Mouse (Mus musculus) layer of hippocampus, postnatal 10 days (tissue): ENCODE measurements around the gene Atp6v0a1. TPM values are rescaled to one million over a fixed set of nuclear protein-coding genes. Genes with fewer than 3 reads are reported as not detected.

ENCODE experiments used
- DNase-seq, 2 experiments: peaks; one replicate each; pipeline ENCODE4 v3.0.0; 2021; ENCODE audit warnings: low spot score in 2 of 2
- total RNA-seq, 2 experiments: library from RNA; stranded (reverse); gene quantifications; 2 replicates each; pipeline ENCODE4 v1.2.3; 2021

Gene Atp6v0a1
- total RNA-seq, 2 experiments from 2014 or later = 424 to 431 TPM

DNA sequence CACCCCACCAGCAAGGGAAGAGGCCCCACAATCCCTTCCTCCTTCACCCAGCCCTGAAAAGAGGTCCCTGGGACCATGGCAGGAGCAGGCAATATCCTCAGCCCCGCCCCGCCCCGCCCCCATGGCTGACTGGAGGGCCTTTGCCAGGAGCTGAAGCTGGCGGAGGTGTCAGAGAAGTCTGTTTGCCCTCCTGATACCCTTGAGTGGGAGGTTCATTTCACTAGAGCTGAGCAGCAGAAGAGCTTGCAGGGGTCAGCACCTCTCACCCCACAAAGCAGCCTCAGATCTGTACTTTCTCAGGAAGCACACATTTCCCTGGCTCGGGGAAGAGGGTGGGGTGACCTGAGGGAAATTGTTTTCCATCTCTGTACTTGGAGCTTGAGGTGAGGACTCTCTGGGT is 49.5 kb downstream of the Atp6v0a1 start:
- DNase-seq = no peak

DNA sequence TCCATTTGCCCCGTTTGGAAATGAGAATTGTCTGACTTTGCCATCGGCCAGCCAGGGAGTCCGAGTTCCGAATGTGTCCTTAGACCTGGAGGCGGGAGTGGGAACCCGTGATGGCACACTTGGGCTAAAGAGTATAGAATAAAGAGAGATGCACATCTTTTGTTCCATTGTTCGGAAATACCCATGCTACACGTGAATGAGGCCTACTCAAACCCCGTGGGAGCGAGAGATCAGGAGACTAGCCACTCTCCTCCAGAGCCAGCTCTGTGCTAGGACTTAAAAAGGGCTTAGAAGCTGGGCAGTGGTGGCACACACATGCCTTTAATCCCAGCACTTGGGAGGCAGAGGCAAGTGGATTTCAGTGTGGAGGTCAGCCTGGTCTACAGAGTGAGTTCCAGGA is 50.2 kb downstream of the Atp6v0a1 start:
- DNase-seq = no peak

DNA sequence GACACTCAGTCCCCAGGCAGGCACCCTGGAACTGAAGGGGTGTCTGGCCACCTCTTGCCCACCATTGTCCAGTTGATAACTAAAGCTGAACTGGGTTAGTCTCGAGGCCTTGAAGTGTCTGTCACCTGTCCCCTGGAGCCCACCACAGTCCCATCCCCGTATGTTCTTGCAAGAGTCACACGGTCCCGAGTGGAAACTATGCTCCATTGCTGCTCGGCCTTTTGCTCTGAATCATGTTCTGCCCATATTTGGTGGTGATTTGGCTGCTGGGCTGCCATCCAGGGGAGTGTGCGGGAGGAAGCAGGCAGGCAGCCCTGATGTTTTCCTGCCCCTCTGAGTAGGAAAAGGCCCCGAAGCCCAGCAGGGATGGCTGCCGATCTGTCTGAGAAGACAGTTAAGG is 50.9 kb downstream of the Atp6v0a1 start:
- DNase-seq = peak in 1 of 2 experiments; percentile 49

DNA sequence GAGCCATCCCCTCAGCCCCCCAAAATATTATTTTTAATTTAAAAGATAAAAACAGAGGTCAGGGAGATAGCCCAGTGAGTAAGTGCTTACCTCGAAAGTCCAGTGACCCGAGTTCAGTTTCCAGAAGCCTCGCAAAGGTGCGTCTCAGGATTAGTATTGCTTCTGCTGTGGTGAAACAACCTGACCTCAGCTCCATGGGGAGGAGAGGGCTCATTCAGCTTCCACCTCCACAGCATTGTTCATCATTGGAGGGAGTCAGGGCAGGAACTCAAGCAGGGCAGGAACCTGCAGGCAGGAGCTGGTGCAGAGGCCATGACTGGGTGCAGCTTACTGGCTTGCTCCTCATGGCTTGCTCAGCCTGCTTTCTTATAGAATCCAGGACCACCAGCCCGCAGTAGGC is 51.8 kb downstream of the Atp6v0a1 start:
- DNase-seq = no peak

DNA sequence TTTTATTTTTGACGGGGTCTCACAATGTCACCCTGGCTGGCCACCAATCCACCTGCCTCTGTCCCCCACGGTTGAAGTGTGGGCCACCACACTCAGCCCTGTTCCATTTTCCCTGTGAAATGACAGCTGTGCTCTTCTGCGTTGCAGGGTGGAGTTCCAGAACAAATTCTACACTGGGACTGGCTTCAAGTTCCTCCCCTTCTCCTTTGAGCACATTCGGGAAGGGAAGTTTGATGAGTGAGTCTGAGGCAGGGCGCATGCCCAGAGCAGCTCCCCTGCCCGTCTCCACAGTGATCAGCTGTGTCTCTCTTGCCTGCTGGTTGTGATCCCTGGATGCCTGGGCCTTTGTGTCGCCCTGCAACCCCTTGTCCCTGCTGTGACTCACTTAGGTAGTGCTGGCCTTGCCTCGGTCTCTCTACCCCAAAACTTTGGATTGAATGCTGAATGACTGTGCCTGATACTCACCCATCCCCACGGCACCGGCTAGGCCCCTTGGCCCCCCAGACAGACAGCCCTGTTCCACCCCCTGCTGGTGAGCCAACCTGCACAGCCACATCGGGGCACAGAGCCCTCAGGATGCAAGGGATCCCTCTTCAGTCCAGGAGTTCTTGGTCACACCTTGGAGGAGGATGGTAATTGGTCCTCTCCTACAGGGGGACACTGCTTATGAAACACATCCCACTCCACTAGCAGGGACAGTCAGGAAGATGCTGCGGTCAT is 53.1 kb downstream of the Atp6v0a1 start:
- DNase-seq = peak in 1 of 2 experiments; percentile 46

DNA sequence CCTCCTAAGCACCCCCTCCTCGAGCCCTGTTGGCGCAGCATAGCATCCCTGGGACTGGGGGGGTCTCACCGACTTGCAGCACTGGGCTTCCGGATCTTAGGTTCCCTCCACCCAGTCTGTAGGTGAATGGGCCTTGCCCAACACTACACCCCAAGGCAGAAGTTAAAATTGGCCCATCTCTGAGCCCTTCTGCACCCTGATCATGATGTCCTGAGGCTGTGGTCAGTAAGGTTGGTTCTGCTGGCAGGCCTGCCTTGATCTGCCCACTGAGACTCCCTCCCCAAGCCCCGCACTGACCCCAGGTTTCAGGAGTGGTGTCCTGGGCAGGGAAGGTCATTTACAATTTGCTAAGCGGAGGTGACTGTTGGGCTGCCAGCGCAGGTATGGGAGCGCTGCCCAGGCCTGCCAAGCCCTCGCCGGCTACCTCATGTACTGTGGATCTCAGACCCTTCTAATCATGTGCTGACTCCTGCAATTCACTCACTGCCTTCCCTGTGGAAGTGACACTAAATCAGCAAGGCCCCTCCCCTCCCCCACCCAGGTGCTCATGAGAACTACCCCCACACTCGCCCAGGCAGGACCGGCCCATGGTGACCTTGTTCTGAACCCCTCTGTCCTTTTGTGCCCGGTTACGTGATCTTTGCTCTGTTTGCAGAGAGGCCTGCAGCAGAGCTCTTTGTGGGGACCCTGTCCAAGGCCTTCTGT is 53.9 kb downstream of the Atp6v0a1 start:
- DNase-seq = no peak

DNA sequence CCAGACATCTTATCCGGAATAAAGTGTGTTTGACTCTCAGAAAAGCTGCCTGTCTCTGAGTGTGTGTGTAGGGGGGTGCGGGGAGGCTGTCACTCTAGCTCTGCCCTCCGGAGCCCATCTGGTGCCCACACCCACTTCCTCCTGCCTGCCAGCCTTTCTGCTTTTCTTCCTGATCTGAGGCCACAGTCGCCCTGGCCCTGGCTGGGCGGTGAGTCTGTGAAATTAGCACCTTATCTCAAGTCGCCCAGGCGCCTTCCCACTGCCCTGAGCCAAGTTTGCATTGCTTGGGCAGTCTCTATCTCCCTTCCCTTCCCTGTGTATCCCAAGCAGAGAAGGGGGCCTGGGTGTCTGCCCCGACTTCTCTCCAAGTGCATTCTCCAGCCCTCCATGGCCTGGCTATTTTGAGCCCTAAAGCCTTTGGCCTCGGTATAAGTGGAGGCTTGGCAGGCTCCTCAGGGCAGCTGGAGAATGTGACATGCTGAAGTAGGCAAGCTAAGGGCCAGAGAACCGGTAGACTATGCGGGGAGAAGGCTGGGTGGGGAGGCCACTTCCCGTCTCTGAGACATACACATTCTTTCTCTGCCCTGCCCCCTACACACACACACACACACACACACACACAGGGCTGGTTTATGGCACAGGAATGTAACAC is 54.5 kb downstream of the Atp6v0a1 start:
- DNase-seq = peak in 1 of 2 experiments; percentile 54

DNA sequence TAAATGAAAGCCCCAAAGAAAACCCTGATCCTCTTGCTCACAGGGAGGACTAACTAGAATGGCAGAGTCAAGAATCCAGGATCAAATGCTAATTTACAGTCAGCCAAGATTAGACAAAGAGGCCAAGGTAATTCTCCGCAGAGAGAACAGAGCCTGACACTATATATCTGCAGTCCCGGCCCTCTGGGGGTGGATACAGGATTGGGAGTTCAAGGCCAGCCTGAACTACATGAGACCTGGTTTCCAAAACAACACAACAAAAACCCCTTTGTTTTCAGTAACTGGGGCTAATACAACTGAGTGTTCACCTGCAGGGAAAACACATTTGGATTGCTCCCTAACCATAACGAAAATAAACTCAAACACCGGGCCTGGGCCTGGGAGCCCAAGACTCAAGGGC is 55.2 kb downstream of the Atp6v0a1 start:
- no peak for DNase-seq

DNA sequence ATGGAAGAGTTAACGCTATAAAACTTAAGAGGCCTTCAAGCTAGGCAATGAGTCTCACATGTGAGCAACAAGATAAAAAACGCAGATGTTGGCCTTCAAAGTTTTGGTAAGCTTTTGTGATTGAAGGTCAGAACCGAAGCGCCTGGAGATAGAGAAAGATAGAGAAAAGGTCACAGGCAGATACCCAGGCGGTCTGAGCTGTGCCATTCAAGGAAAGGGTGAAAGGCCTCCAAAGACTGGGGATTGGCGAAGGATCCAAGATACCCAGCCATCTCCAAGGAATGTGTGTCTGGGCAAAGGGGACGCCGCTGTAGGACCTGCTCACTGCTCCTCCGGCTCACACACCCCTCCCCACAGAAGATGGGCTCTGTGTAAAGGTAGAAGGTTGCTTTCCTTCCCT is 55.8 kb downstream of the Atp6v0a1 start:
- DNase-seq = no peak

DNA sequence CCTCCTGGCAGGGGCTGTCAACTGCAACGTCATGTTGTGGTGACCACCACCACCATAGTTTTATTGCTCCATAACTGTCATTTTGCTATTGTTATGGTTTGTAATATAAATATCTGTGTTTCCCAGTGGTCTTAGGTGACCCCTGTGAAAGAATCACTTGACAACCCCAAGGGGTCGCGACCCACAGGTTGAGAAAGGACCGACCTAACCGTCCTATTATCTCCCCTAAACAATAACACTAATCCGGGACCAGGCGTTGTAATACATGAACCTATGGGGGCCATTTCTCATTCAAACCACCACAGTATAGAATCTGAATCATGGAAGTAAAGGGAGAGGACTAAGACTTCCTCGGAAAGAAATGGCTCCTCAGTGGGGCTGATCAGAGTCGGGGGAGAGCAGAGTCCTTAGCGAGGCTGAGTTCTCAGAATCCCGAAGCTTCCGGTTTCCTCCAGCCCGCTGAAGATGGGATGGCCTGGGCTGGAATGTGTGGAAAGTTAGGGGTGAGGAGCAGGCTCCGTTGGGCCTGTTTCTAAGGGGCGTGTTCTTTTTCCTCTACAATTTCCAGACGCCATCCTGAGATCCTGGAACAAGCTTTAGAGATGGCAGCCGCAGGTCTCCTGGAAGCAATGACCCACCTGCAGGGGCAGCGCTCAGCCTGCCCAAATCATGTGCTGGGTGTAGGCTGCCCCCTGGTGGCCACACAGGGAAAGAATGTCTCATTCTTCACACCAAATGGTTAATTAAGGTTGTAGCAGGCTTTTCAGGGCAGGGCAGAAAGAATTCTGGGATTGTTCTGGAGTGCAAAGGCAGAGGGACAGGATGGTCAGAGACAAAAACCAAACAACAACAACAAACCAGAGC is 57.5 kb downstream of the Atp6v0a1 start:
- DNase-seq = peak; percentile 83 to 88

DNA sequence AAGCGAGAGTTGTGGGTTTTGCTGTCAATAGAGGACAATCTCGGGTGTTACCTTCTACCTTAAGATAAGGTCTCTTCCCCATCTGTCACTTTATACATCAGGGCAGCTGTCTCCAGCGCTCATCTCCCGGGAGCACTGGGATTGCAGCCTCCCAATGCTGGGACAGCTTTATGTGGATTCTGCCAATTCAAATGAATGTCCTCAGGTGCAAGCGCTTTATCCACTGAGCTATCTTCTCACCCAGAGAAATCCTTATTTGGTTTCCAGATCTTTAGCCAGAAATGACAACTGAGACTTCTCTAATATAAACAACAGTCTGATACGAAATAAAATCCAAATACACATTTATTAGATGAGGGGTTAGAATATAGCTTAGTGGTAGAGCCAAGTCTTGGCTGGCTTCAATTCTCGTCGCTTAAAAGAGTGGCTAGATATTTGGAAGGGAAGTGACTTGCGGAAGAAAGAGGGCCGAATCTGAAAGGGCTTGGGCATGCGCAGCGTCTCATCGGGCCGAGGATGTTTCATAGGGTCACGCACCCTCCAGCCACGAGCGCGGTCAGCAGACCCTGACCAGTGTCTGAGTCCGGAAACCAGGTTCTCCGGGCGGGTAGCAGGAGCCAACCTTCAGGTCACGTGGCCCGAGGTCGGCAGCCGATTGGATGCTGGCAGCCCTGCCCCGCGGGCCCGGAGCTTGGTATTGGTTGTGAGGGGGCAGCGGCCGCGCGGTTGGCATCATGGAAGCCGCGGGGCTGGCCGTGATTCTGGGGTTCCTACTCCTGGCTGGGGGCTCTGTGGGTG is 60.3 kb downstream of the Atp6v0a1 start, which contains the start of gene Naglu:
Gene Naglu (plus strand): TSS at position 622 of the 798 bp plus-strand sequence.
- DNase-seq = peak; percentile 92 to 96

DNA sequence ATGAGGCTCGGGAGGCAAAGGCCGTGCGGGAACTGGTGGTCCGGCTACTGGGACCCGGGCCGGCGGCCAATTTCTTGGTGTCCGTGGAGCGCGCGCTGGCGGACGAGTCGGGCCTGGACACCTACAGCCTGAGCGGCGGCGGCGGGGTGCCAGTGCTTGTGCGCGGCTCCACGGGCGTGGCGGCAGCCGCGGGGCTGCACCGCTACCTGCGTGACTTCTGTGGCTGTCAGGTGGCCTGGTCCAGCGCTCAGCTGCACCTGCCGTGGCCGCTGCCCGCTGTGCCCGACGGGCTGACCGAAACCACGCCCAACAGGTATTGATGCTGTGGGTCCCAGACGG is 60.9 kb downstream of the Atp6v0a1 start:
- no peak for DNase-seq

DNA sequence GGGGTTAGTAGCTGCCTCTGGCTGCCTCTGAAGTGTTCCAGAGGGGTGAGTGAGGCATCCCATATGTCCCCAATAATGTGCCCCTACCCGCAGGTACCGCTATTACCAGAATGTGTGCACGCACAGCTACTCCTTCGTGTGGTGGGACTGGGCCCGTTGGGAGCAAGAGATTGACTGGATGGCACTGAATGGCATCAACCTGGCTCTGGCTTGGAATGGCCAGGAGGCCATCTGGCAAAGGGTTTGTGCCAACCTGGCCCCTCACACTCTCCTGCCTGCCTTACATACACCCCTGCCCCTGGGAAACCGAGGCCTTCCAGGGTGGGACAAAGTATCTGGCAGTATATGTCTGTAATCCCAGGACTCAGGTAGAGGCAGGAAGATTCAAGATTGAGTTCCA is 61.7 kb downstream of the Atp6v0a1 start:
- no peak for DNase-seq

DNA sequence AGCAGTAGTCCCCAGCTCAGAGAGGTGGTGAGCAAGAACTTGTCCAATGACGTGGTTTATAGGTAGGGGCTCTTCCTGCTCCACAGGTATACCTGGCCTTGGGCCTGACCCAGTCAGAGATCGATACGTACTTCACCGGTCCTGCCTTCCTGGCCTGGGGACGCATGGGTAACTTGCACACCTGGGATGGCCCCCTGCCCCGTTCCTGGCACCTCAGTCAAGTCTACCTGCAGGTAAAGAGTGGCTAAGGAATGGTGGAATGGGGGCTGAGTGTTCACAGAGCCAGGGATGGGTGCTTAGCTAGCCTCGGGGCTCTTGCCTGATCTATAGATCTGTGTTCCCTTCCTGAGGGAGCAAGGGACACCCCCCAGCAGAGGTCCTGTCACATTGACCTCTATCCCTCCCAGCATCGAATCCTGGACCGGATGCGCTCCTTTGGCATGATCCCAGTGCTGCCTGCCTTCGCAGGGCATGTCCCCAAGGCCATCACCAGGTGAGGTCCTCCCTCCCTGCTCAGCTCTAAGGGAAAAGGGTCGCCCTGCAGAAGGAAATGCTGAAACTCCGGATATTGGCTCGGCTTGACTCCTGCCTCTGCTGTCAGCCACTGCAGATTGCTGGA is 62.7 kb downstream of the Atp6v0a1 start:
- DNase-seq = peak in 1 of 2 experiments; percentile 13

DNA sequence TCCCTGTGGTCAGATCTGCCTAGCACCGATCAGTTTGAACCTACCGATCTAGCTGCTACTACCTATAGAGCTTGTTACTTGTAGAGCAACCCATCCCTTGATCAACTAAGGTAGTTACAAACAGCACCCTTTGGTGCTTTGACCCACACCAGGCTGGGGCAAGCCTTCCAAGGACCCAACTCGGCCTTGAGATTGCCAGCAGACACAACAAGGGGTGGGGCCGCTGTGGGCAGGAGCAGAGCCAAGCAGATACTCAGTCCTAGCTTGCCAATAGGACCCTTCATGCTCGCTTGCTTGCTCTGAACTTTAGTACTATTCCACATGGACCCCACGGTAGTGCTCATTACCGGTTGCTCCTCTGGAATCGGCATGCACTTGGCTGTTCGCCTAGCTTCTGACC is 68.9 kb downstream of the Atp6v0a1 start, which contains the start of gene Hsd17b1:
Gene Hsd17b1 (plus strand): TSS at position 291 of the 400 bp plus-strand sequence.
- DNase-seq = no peak

DNA sequence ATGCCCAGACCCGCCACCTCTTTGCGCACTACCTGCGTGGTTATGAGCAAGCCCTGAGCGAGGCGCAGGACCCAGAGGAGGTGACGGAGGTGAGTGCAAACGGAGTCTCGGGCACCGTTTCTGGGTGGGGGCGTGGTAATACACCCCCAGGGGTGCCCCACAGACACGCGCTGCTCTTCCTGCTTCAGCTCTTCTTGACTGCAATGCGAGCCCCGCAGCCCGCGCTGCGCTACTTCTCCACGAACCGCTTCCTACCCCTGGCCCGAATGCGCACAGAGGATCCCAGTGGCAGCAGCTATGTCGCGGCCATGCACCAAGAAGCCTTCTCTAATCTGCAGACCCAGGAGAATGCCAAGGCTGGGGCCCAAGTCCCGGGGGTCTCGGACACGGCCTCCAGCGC is 70.5 kb downstream of the Atp6v0a1 start:
- no peak for DNase-seq

DNA sequence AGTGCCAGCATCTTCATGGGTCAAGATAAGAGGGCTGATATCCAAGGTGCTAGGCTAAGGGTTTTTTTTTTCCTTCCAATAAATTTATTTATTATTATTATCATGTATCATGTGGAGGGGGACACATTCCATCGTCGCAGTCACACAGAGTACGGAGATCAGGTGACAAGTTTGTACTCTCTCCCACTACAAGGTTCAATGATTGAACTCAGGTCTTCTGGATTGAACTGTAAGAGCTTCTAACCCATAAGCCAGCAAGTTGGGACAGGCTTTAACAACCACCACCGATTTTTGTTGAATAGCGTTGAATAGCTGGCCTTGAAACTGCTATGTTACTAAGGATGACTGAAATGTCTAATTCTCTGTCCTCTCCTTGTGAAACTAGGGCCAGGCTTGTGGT is 71.2 kb downstream of the Atp6v0a1 start:
- no peak for DNase-seq

DNA sequence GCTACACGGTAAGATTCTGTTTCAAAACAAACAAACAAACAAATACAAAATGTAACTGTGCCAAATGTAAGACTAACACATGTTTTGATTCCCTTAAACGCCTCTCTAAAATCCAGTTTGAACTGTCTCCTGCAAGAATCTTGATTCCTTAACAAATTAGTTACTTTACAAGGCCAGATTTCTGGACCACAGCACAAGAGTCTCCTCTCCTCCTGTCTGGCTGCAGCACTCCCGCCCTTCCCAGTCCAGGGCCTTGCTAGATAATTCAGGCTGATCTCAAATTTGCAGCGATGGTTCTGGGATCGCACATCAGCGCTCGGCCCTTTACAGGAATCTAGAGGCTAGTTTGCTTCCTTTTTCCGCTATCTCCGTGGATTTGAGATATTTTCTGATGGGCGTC is 72.4 kb downstream of the Atp6v0a1 start:
- DNase-seq = no peak

DNA sequence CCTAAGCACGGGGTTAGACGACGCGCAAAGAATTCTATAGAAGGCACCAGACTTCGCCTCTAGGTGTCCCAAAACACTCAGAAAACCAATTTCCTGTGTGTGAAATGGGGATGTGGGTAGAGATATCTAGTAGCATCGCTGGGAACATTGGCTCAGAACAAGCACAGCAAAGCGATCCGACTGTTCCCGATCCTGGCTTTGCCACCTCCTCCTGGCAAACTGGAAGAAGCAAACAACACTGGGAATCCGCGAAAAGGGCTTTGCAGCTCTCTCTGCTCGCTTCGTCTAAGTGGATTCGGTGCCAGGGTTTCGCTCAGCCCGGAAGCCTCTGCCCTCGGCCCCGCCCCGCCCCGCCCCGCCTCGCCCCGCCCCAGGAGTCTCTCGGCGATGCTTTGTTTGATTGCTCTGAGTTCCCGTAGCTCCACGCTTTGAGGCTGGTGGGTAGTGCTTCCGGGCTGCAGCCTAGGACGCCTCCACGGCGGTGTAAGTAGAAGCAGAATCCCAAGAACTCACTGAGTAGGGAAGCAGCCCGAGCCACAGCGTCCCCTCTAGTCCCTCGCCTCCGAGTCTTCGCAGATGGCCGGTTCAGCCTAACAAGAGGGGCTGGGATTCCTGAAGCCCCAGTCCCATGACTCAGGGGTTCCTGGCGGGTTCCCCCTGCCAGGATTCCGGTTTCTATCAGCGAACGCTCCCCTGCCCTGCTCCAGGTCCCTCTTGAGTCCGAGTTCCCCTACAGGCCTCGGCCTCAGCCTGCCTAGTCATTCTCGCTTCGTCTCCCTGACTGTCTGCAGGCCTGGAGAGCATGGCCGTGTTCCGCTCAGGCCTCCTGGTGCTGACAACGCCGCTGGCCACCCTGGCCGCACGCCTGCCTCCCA is 73.2 kb downstream of the Atp6v0a1 start, which contains the start of gene Coasy:
Gene Coasy (plus strand): TSS at position 358 of the 875 bp plus-strand sequence.
- DNase-seq = peak; percentile 82 to 84
